Mouse (Mus musculus) forebrain, embryonic 10.5 days (tissue): Measurements from ENCODE around the gene Lrrc14b. TPM values are rescaled to one million over a fixed set of nuclear protein-coding genes. Genes with fewer than 3 reads are reported as not detected.
A peak's percentile ranks its signal among the peaks of the same experiment; 100 is the strongest.

Source experiments
- DNase-seq: peaks from one replicate; pipeline ENCODE4 v3.0.0-alpha.2; 2017; ENCODE audit warnings: low spot score; ENCODE audit errors: extremely low spot score
- H3K27ac ChIP-seq: fragments of 300-500 bp; sonication (generic); 2 replicates; pipeline ENCODE4 v1.5.1; 2016; ENCODE audit warnings: mild to moderate bottlenecking
- H3K27me3 ChIP-seq: fragments of 300-500 bp; sonication (generic); 2 replicates; pipeline ENCODE4 v1.6.1; 2016; ENCODE audit warnings: mild to moderate bottlenecking; ENCODE audit not compliant: poor library complexity, severe bottlenecking
- H3K36me3 ChIP-seq: fragments of 300-500 bp; sonication (generic); replicated peaks from 2 replicates; pipeline ENCODE4 v1.6.1; 2016; ENCODE audit warnings: mild to moderate bottlenecking, moderate library complexity
- H3K4me1 ChIP-seq: fragments of 300-500 bp; sonication (generic); 2 replicates; pipeline ENCODE4 v1.6.1; 2016
- H3K4me3 ChIP-seq: fragments of 300-500 bp; sonication (generic); 2 replicates; pipeline ENCODE4 v1.5.1; 2016; ENCODE audit warnings: mild to moderate bottlenecking, moderate library complexity
- H3K9me3 ChIP-seq: fragments of 300-500 bp; sonication (generic); 2 replicates; pipeline ENCODE4 v1.6.1; 2016; ENCODE audit warnings: mild to moderate bottlenecking, moderate library complexity
- WGBS: fragments of 180-500 bp; shearing (Covaris S2); methylation state at CpG from one replicate; pipeline ENCODE4 v1.1.7; 2016; 5-methylcytosine and 5-hydroxymethylcytosine counted together
- microRNA counts: library from miRNA; unstranded; fragments of <30 nt; microRNA quantifications from one replicate; lab custom pipeline; 2017
- microRNA-seq: library from miRNA; unstranded; fragments of <30 nt; microRNA quantifications from one replicate; pipeline ENCODE4, GENCODE M21; 2017
- polyA plus RNA-seq: library from polyadenylated mRNA; unstranded; fragments of >200 nt; fragmentation: Nextera tagmentation; extraction: Ambion mirVana; gene quantifications from 2 replicates; pipeline ENCODE4 v1.2.1, GENCODE M21; 2016

Gene Lrrc14b
- polyA plus RNA-seq, 1 experiment from 2014 or later = not detected

GRCm38 (mm10) chr13:74341036-74341435 is 22.8 kb downstream of the Lrrc14b start:
- Histone ChIP-seq H3K4me1 (no peaks in the 10 kb centered on the region), H3K27ac (no peak overlapping the region), H3K36me3 (peaks cover 82% of the 10 kb centered on the region), H3K27me3 (no peaks in the 10 kb centered on the region), H3K9me3 (no peaks in the 10 kb centered on the region), H3K4me3 (no peak overlapping the region)
- 60% methylated on average over 3 of the region's 3 CpGs for WGBS
- DNase-seq = no peak

GRCm38 (mm10) chr13:74329321-74329720 is 34.5 kb downstream of the Lrrc14b start:
- H3K4me3 ChIP-seq = no peak overlapping the region
- no peak overlapping the region for H3K27ac ChIP-seq
- H3K27me3 ChIP-seq = no peaks in the 10 kb centered on the region
- no peaks in the 10 kb centered on the region for H3K9me3 ChIP-seq
- DNase-seq = no peak
- H3K36me3 ChIP-seq = peaks cover 90% of the 10 kb centered on the region
- no peaks in the 10 kb centered on the region for H3K4me1 ChIP-seq

GRCm38 (mm10) chr13:74317170-74317849 is 46.5 kb downstream of the Lrrc14b start, which contains the start of gene Pdcd6:
Pdcd6 (minus strand) TSS chr13:74317580.
- peak within 1 kb of the TSS; percentile 90 for H3K4me3 ChIP-seq
- under 1% methylated on average over 36 of the region's 36 CpGs for WGBS

GRCm38 (mm10) chr13:74316789-74317169 is 47.0 kb downstream of the Lrrc14b start:
- H3K36me3 ChIP-seq = peaks cover 34% of the 10 kb centered on the region
- H3K9me3 ChIP-seq = no peaks in the 10 kb centered on the region
- peaks cover 18% of the 10 kb centered on the region for H3K4me1 ChIP-seq
- peak overlapping the region; percentile 90 for H3K4me3 ChIP-seq
- WGBS = 2% methylated on average over 15 of the region's 15 CpGs
- no peak for DNase-seq
- no peaks in the 10 kb centered on the region for H3K27me3 ChIP-seq
- peak overlapping the region; percentile 86 for H3K27ac ChIP-seq

More at GRCm38 (mm10) chr13:74317170-74317849, 46.5 kb downstream of the Lrrc14b start, which contains the start of gene Pdcd6:
- peak within 1 kb of the TSS; percentile 86 for H3K27ac ChIP-seq
- H3K9me3 ChIP-seq = no peaks in the 10 kb centered on the region
- peak; percentile 92 for DNase-seq
- H3K4me1 ChIP-seq = peaks cover 18% of the 10 kb centered on the region
- H3K27me3 ChIP-seq = no peaks in the 10 kb centered on the region
- H3K36me3 ChIP-seq = peaks cover 39% of the 10 kb centered on the region

- Histone ChIP-seq H3K27me3 (no peaks in the 10 kb centered on the region), H3K9me3 (no peaks in the 10 kb centered on the region), H3K4me3 (peak overlapping the region; percentile 90), H3K27ac (peak overlapping the region; percentile 86; the same call in 1 of the 2 replicates), H3K4me1 (peaks cover 18% of the 10 kb centered on the region), H3K36me3 (peaks cover 33% of the 10 kb centered on the region)
- WGBS = 36% methylated on average over 4 of the region's 4 CpGs
- no peak for DNase-seq
Observed at GRCm38 (mm10) chr13:74316386-74316785, 47.4 kb downstream of the Lrrc14b start.

GRCm38 (mm10) chr13:74314616-74315015 is 49.2 kb downstream of the Lrrc14b start:
- WGBS = 96% methylated on average over 3 of the region's 3 CpGs
- Histone ChIP-seq H3K9me3 (no peaks in the 10 kb centered on the region), H3K36me3 (peaks cover 39% of the 10 kb centered on the region), H3K4me1 (peaks cover 18% of the 10 kb centered on the region), H3K27me3 (no peaks in the 10 kb centered on the region), H3K27ac (no peak overlapping the region), H3K4me3 (no peak overlapping the region)
- DNase-seq = no peak

MicroRNAs within 50 kb of the gene (microRNA counts, 519-probe panel; counts per million panel counts)
- 341 counts per million, percentile 65 among the panel's probes with 10 or more counts for microRNA mmu-miR-692 (lab: Ali Mortazavi, UCI)

Small RNA genes lying within 50 kb of the gene (microRNA-seq; reads per million reads assigned to microRNA genes)
- gene Mir692-3 = not detected

Other genes starting within 250 kb of the Lrrc14b start
- not detected in 2 replicates for gene Slc9a3, start 242.5 kb downstream of the Lrrc14b start, polyA plus RNA-seq
- 81.8 and 81.9 TPM in 2 replicates for gene Exoc3, start 155.3 kb downstream of the Lrrc14b start, polyA plus RNA-seq
- 1.5 and 1.6 TPM in 2 replicates for gene Ahrr, start 71.7 kb downstream of the Lrrc14b start, polyA plus RNA-seq
- gene Pdcd6, start 46.4 kb downstream of the Lrrc14b start, polyA plus RNA-seq = 129 and 130 TPM in 2 replicates
- gene Sdha, start 13.7 kb downstream of the Lrrc14b start, polyA plus RNA-seq = 274 and 282 TPM in 2 replicates
- gene Ccdc127, start 13.7 kb downstream of the Lrrc14b start, polyA plus RNA-seq = 52.4 and 56.7 TPM in 2 replicates
- 4.3 and 6.5 TPM in 2 replicates for gene Zfp72, start 26.8 kb upstream of the Lrrc14b start, polyA plus RNA-seq
- gene Ftl1-ps1, start 35.7 kb upstream of the Lrrc14b start, polyA plus RNA-seq = 77.3 and 88.6 TPM in 2 replicates
- 21.3 and 23.4 TPM in 2 replicates for gene Zfp825, start 130.0 kb upstream of the Lrrc14b start, polyA plus RNA-seq